Mouse (Mus musculus) liver, embryonic 13.5 days (tissue): ENCODE data around the gene Fcrl1. TPM values are rescaled to one million over a fixed set of nuclear protein-coding genes. Genes with fewer than 3 reads are reported as not detected.

Experiments used
- ATAC-seq: fragments of 200-750 bp; cut with Nextera tagmentation; 2 replicates; pipeline ENCODE4 v1.8.0; 2017; ENCODE audit warnings: low read depth, mild to moderate bottlenecking, moderate number of reproducible peaks, moderate library complexity
- DNase-seq: peaks from one replicate; pipeline ENCODE4 v3.0.0; 2022
- H3K27ac ChIP-seq: fragments of 300-500 bp; sonication (generic); 2 replicates; pipeline ENCODE4 v1.5.1; 2015; ENCODE audit warnings: moderate library complexity, mild to moderate bottlenecking, inconsistent platforms
- H3K27me3 ChIP-seq: fragments of 300-500 bp; sonication (generic); 2 replicates; pipeline ENCODE4 v1.6.1; 2015; ENCODE audit warnings: mild to moderate bottlenecking, inconsistent platforms
- H3K36me3 ChIP-seq: fragments of 300-500 bp; sonication (generic); 2 replicates; pipeline ENCODE4 v1.6.1; 2015; ENCODE audit warnings: mild to moderate bottlenecking, inconsistent platforms
- H3K4me1 ChIP-seq: fragments of 300-500 bp; sonication (generic); replicated peaks from 2 replicates; pipeline ENCODE4 v1.6.1; 2015; ENCODE audit warnings: inconsistent platforms
- H3K4me2 ChIP-seq: fragments of 300-500 bp; sonication (generic); 2 replicates; pipeline ENCODE4 v1.6.1; 2015; ENCODE audit warnings: inconsistent platforms, mild to moderate bottlenecking, moderate library complexity
- H3K4me3 ChIP-seq: fragments of 300-500 bp; sonication (generic); replicated peaks from 2 replicates; pipeline ENCODE4 v1.5.1; 2015; ENCODE audit warnings: mild to moderate bottlenecking, inconsistent platforms
- H3K9ac ChIP-seq: fragments of 300-500 bp; sonication (generic); 2 replicates; pipeline ENCODE4 v1.6.1; 2015; ENCODE audit warnings: mild to moderate bottlenecking, inconsistent platforms
- H3K9me3 ChIP-seq: fragments of 300-500 bp; sonication (generic); replicated peaks from 2 replicates; pipeline ENCODE4 v1.6.1; 2016; ENCODE audit warnings: inconsistent platforms
- WGBS: fragments of 180-500 bp; shearing (Covaris S2); methylation state at CpG from one replicate; pipeline ENCODE4 v1.1.7; 2015; ENCODE audit not compliant: insufficient replicate concordance; 5-methylcytosine and 5-hydroxymethylcytosine counted together
- polyA plus RNA-seq: library from polyadenylated mRNA; unstranded; fragments of >200 nt; fragmentation: Nextera tagmentation; extraction: Ambion mirVana; gene quantifications from 2 replicates; pipeline ENCODE4 v1.2.1, GENCODE M21; 2015

The Fcrl1 gene
- polyA plus RNA-seq, 1 experiment from 2014 or later, result 1.0 TPM

DNA sequence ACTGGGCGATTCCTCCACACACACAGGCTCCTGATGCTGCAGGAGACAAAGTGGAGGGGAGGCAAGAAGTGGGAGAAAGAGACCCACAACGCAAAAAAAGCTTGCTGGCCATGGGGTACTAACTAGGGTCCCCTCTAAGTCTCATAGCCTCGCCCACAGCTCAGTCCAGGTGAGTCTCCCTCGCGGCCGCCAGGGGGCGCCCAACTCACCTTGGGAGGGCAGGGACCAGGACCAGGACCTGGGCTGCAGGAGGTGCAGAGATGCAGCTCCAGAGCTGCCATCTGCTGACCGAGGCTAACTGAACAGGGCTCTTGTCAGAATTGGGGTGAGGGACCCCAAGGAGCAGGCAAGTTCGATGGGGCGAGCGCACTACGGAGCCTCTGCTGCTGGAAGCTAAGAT lies 35.0 kb downstream of the Fcrl1 start:
- 7% methylated on average over 12 of the region's 12 CpGs for WGBS
- Histone ChIP-seq H3K27ac (no peak overlapping the region), H3K9me3 (no peaks in the 10 kb centered on the region), H3K27me3 (no peaks in the 10 kb centered on the region), H3K9ac (no peak overlapping the region), H3K4me2 (no peak overlapping the region), H3K4me3 (no peak overlapping the region), H3K4me1 (no peaks in the 10 kb centered on the region), H3K36me3 (no peaks in the 10 kb centered on the region)
- ATAC-seq, result peak; percentile 53
- no peak for DNase-seq

DNA sequence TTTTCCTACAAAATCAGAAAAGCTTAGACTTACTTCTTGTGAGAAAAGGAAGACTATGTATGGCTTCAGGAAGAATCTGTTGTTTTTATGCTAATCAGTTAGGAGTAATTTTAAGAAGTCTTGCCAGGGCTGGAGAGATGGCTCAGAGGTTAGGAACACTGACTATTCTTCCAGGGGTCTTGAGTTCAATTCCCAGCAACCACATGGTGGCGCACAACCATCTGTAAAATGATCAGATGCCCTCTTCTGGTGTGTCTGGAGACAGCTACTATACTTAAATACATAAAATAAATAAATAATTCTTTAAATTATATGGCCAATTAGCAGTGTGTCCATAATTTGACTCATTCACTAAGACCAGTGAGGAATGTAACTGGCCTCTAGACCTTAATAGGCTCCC lies 44.5 kb downstream of the Fcrl1 start:
- H3K4me1 ChIP-seq, result no peaks in the 10 kb centered on the region
- H3K27me3 ChIP-seq, result no peaks in the 10 kb centered on the region
- H3K27ac ChIP-seq, result no peak overlapping the region
- no peak for DNase-seq
- no peak overlapping the region for H3K4me3 ChIP-seq
- 38% methylated on average over 1 of the region's 1 CpGs for WGBS
- no peak overlapping the region for H3K4me2 ChIP-seq
- no peaks in the 10 kb centered on the region for H3K36me3 ChIP-seq
- H3K9ac ChIP-seq, result no peak overlapping the region
- no peaks in the 10 kb centered on the region for H3K9me3 ChIP-seq
- ATAC-seq, result no peak

DNA sequence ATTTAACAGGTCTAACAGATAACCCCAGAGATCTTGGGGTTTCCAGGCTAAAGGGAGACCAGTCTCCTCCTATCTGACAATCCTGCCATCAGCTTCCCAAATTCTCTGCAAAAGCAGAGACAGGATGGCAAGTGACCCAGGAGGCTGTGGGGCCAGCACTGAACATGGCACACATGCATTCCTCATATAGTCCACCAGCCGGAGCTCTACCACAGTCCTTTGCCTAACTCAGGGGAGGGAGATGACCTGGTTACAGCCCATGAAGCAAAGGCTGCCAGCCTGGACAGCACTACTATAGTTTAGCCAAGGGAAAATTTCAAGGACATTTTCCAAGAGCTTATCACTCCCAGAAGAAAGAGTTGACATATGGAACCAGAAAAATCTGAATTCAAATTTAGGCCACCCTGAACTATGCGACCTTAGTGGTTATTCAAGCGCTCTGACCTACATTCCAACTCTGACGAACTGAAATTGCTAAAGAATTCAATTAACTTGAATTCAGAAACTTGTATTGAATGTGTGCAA lies 46.3 kb downstream of the Fcrl1 start:
- Histone ChIP-seq H3K36me3 (no peaks in the 10 kb centered on the region), H3K9me3 (no peaks in the 10 kb centered on the region), H3K4me3 (no peak overlapping the region), H3K4me2 (no peak overlapping the region), H3K9ac (no peak overlapping the region), H3K4me1 (no peaks in the 10 kb centered on the region), H3K27me3 (no peaks in the 10 kb centered on the region), H3K27ac (no peak overlapping the region)
- DNase-seq (no peak), ATAC-seq (no peak)
- 78% methylated on average over 4 of the region's 4 CpGs for WGBS

DNA sequence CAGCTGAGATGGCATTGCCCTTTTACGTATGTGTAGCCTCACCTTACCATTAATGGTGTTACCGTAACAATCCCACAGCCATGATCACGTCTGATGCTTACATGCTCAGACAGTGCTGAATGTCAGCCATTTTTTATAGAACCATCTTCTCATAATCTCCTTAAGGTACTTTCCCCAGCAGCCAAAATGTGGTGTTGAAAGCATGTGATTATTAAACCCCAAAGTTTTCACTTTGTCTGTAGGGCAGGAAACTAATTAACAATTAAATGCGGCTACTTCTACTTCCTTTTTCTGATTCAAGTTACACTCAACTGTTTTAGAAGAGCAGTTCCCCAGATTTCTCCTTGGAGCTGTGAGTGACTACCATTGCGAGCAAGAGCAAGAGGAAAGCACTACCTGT lies 59.3 kb downstream of the Fcrl1 start, which contains the start of gene Fcrl5:
Gene Fcrl5 (plus strand): TSS at position 295 of the 400 bp plus-strand sequence.
- Histone ChIP-seq H3K4me3 (no peak within 1 kb of the TSS), H3K4me1 (no peaks in the 10 kb centered on the region), H3K4me2 (no peak within 1 kb of the TSS), H3K27me3 (no peaks in the 10 kb centered on the region), H3K27ac (no peak within 1 kb of the TSS), H3K36me3 (no peaks in the 10 kb centered on the region), H3K9me3 (no peaks in the 10 kb centered on the region), H3K9ac (no peak within 1 kb of the TSS)
- 61% methylated on average over 5 of the region's 5 CpGs for WGBS
- no peak for ATAC-seq
- DNase-seq, result no peak

DNA sequence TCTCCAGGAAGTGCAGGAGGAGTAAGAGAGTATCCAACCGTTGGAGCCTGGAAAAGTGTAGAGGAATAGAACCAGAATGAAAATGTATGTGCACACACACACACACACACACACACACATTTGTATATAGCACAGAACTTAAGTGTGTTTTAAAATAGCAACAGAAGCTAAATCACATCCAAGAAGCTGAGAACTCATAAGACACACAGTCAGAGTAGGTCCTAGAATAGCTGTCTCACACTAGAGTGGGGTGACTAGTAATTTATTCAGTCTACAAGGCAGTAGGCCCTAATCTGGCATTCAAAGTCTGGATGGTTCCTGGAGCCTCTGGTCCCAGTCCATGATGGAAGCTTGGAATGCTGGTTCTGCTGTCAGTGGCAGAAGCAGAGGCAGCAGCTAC lies 64.4 kb downstream of the Fcrl1 start:
- Histone ChIP-seq H3K9ac (no peak overlapping the region), H3K9me3 (no peaks in the 10 kb centered on the region), H3K4me3 (no peak overlapping the region), H3K36me3 (no peaks in the 10 kb centered on the region), H3K4me2 (no peak overlapping the region), H3K27me3 (no peaks in the 10 kb centered on the region), H3K4me1 (no peaks in the 10 kb centered on the region), H3K27ac (no peak overlapping the region)
- DNase-seq (no peak), ATAC-seq (no peak)
- 69% methylated on average over 1 of the region's 1 CpGs for WGBS

DNA sequence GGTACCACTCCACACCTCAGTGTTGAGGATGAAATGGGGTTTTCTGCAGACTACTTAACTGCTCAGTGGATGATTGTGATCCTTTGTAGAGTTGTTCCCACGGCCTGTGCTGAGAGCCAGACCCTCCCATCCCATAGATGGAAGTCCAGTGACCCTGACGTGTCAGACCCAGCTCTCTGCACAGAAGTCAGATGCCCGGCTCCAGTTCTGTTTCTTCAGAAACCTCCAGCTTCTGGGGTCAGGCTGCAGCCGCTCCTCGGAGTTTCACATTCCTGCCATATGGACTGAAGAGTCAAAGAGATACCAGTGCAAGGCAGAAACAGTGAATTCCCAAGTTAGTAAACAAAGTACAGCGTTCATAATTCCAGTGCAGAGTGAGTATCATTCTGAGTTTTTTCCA lies 67.8 kb downstream of the Fcrl1 start:
- Histone ChIP-seq H3K27ac (no peak overlapping the region), H3K9me3 (no peaks in the 10 kb centered on the region), H3K36me3 (no peaks in the 10 kb centered on the region), H3K4me3 (no peak overlapping the region), H3K27me3 (no peaks in the 10 kb centered on the region), H3K9ac (no peak overlapping the region), H3K4me2 (no peak overlapping the region), H3K4me1 (no peaks in the 10 kb centered on the region)
- ATAC-seq (no peak), DNase-seq (no peak)
- 58% methylated on average over 6 of the region's 6 CpGs for WGBS

Other genes starting within 250 kb of the Fcrl1 start
- gene Kirrel, start 201.6 kb upstream of the Fcrl1 start, polyA plus RNA-seq, result 1.2 and 1.4 TPM in 2 replicates
- gene Fcrls, start 112.6 kb upstream of the Fcrl1 start, polyA plus RNA-seq, result 1.5 and 1.7 TPM in 2 replicates
- 30.0 and 31.1 TPM in 2 replicates for gene Cd5l, start 18.5 kb upstream of the Fcrl1 start, polyA plus RNA-seq
- gene Fcrl5, start 59.4 kb downstream of the Fcrl1 start, polyA plus RNA-seq, result not detected in 2 replicates
- gene Etv3, start 149.0 kb downstream of the Fcrl1 start, polyA plus RNA-seq, result 3.5 and 4.0 TPM in 2 replicates
- gene Arhgef11, start 241.2 kb downstream of the Fcrl1 start, polyA plus RNA-seq, result 2.3 and 2.9 TPM in 2 replicates